Mouse (Mus musculus): ENCODE measurements at regions not wholly inside any gene's neighbourhood (a gene's known extent, or its start where the extent isn't known, plus 50 kb on each side); places are given as distances from the start of the nearest gene placed in this dataset.

DNA sequence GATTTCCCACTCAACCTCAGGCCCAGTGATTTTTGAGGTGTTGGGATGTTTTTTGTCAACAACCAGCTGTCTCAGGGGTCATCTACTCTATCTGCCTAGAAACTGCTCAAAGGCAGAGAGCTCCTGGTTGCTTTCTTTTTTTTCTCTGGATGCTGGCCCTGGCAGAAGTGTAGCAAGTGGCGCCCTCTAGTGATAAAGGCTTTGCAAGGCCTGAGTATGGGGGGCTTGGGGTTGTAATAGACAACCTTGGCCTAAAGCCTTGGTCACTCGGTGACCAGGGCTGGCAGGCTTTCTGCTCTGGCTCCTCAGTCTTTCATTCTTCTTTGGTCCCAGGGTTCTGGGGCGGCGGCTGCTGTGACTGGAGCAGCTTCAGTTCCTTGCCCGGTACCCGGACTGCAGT, 142.0 kb upstream of the Kcng1 start:
- TF ChIP-seq CTCF (IDR thresholded peaks at IDR 0.05; ENCODE audit: control insufficient read depth, insufficient read depth, low read length) (no peak), POLR2A (IDR thresholded peaks at IDR 0.05; ENCODE audit: borderline replicate concordance, control insufficient read depth, low read depth, low read length) (no peak)
